Mouse (Mus musculus) embryo, embryonic 10 days (tissue): ENCODE data around the gene Ada.
A peak's percentile ranks its signal among the peaks of the same experiment; 100 is the strongest.

Source experiments
- DNase-seq: peaks from one replicate; pipeline ENCODE4 v3.0.0-alpha.2; 2015; ENCODE audit warnings: low spot score

Gene Ada

GRCm38 (mm10) chr2:163728300-163728699 lies 21.7 kb downstream of the Ada start:
- DNase-seq = no peak

- no peak for DNase-seq
These were observed 23.2 kb downstream of the Ada start for GRCm38 (mm10) chr2:163726766-163727393.

- no peak for DNase-seq
These were observed 27.5 kb downstream of the Ada start for GRCm38 (mm10) chr2:163722550-163722949.

DNA sequence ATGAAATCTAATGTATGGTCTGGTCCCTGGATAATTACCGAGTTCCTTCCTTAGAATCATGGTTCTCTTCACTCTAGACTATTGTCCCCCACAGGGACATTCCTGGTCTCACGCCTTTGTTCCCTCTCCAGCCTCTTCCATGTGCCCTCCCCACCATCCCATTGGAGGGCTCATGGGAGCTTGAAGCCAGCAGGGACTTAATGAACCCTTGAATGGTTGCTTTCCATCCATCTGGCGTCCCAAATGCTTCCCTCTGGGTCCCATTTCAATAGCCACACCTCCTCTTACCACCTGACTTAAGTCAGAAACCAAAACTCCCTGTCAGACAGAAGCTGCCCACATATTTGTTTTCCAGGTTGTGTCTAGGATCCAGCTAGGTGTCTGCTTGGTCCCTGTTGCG lies 30.4 kb downstream of the Ada start:
- no peak for DNase-seq

DNA sequence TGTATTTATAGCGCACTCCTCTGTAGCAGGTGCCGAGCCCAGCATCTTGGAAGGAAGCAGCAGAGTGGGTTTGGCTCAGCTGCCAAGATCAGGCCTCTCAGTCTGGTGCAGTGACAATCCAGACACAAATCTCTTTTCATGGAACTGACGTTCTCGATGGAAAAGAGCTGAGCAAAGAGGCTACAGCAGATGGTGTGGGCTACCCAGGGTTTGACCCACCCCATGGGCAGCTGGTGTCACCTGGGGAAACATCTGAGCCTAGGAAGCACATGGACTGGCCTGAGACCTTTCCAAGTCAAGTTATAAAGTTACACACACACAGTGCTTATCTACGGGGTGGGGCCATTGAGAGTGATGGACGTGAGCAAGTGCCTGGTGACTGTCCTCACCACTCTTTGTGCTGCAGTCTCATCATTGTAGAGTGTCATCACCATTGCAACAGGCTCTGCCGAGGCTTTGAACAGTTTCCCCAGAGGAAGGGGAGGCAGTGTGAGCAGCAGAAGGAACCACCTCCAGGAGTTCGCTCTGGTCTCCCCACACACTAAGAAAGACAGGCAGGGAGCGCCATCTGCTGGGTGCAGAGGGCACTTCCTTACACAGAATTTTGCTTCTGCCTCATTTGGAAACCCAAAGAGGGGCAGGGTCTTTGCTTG lies 31.0 kb downstream of the Ada start:
- peak; percentile 92 for DNase-seq

- no peak for DNase-seq
These were observed 31.5 kb downstream of the Ada start for GRCm38 (mm10) chr2:163718526-163718925.

DNA sequence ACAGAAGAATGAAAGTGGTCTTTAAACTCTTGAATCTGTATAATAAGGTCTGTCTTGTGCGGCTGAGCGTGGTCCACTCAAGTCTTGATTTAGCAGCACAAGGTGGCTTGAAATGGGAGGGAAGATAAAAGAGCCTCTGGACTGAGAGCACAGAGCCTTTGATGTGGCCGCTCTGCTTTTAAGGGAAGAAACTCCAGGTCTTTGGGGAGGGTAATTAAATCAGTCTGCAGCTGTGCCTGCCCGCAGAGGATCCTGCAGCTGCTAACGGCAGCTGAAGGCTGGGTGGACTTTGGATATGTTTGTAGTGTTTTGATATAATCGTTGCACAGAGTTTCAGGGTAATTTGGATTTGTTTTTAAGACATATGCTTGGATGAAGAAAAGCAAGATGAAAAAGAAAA lies 33.2 kb downstream of the Ada start:
- DNase-seq = peak; percentile 80

- DNase-seq = no peak
These were observed 33.6 kb downstream of the Ada start for GRCm38 (mm10) chr2:163716448-163716847.

- DNase-seq = no peak
These were observed 36.7 kb downstream of the Ada start for GRCm38 (mm10) chr2:163713340-163713739.

- DNase-seq = no peak
These were observed 37.2 kb downstream of the Ada start for GRCm38 (mm10) chr2:163712874-163713273.

DNA sequence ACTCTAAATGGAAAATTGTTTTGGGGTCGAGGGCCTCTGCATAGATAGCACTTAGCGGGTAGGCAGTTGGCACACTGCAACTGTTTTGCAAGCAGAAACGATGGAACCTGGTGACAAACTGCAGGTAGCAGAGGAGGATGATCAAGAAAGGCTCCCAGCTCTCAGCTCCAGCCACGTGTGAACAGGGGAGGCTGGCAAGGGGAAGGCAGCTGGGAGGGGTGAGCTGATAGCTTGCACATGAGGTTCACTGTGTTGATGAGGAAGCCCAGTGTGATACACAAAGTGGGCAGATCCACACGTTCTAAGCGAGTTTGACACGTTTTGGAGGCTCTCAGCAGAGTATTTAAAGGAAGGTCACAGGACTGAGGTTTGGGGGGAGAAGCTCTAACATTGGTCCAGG lies 37.6 kb downstream of the Ada start:
- no peak for DNase-seq

DNA sequence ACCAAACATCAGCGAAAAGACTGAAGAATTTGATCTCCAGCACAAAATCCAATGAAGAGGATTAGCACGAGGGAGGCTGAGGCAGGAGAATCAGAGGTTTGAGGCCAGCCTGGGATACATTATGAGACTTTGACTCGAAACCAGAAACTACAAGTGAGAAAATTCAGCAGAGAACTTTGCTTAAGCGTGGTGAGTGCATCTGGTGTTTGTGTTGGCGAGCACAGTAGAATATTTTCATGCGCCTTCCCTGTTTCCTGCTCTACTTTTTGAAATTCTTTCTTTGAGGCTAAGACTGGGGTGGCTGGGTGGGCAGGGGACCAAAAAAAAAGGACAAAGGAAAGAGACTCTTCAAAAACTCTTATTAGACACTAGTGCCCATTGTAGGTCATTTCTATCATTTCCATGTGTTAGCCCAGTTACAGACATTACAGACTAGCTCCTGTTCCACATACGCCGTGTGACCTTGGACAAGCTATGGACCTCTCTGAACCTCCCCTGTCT lies 38.6 kb downstream of the Ada start:
- DNase-seq = no peak

DNA sequence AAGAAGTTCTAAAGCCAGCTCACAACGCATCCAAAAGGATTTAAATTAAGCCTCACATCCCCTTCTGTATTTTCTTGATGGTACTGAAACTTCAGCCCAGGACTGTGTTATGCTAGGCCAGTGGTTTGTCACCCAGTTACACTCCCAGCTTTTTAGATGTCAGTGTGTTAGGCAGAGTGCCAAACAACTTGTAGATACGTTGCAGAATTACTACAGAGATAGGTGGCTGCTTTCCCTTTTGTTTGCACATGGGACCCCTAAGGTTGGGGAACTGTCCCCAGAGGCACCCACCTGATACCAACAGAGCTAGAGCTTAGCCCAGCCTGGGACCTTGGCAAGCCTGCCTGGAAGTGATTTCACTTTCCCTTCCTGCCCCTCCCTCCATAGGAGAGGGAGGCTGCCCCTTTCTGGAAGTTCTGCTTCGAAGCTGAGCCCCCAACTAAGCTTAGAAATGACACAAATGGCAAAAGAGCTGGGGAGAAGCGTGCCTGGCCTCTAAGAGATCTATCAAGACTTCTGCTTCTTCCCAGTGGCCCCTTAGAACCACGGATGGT lies 39.4 kb downstream of the Ada start:
- DNase-seq = no peak

- no peak for DNase-seq
These were observed 40.0 kb downstream of the Ada start for GRCm38 (mm10) chr2:163710000-163710399.

GRCm38 (mm10) chr2:163708763-163709250 lies 41.2 kb downstream of the Ada start:
- DNase-seq = no peak

GRCm38 (mm10) chr2:163708321-163708720 lies 41.7 kb downstream of the Ada start:
- DNase-seq = no peak

GRCm38 (mm10) chr2:163703599-163704260 lies 46.3 kb downstream of the Ada start:
- DNase-seq = no peak

GRCm38 (mm10) chr2:163702921-163703320 lies 47.1 kb downstream of the Ada start:
- DNase-seq = no peak

- no peak for DNase-seq
These were observed 47.6 kb downstream of the Ada start for GRCm38 (mm10) chr2:163702431-163702830.

DNA sequence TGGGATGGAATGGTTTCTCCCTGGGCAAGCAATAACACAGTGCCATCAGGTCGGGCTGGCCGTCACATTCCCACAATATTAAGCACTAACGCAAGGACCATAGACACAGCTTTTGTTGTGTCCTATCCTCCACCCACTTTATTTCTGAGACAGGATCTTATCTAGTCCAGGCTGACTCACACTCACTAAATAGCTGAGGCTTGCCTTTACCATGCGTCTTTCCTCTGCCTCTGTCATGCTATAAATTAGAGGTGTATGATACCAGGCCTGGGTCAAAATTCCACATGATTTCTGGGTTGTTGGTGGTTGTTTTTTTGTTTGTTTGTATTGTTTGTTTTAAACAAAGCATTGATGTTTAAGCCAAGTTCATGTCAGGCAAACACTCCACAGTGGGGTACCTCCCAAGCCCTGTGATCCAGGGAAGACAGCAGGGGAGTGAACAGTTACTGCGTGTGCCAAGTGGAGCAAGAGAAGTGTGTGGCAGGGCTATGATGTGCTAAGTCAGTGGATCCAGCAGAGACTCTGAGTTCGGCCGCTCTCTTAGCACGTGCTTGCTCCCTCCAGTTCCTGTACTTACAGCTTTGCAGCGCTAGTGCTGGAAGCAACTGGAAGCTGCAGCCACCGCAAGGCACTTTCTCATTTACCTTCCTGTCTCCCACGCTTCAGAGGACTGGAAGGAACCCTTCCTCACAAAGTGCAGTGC lies 50.8 kb downstream of the Ada start:
- DNase-seq = no peak

DNA sequence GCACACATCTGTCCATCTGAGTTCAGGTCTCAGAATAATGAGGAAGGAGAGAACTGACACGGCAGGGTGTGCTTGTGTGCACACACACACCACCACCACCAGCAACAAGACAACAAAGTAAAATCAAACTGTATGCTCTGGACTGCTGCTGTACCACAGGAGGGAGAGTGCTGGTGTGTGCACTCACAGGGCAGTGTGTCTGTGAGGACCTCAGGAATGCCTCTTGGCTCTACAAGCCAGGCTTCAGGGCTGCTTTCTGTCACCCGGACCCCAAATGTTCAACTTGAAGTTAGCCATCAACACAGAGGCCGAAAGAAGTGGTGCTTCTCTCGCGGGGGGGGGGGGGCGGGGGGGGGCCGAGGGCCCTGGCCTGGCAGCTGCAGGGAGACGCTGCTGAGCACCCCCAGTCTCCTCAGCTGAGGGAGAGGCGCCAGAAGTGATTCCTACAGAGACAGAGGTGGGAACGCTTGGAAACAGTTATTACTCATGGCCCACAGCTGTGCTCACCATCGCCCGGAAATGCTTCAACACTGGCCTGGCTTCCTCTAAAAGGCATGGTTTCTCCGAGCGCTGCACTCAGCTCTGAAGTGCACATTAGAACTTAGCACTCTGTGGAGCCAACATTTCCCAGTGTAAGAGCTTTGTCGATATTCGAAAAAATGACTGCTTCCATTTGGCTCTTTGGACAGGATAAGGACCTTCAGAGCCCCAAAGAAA lies 52.1 kb downstream of the Ada start:
- no peak for DNase-seq

GRCm38 (mm10) chr2:163696763-163697162 lies 53.3 kb downstream of the Ada start:
- peak; percentile 34 for DNase-seq
